Mouse (Mus musculus) embryonic facial prominence, embryonic 15.5 days (tissue): ENCODE data around the gene St7. TPM values are rescaled to one million over a fixed set of nuclear protein-coding genes. Genes with fewer than 3 reads are reported as not detected.

ENCODE experiments used
- ATAC-seq: fragments of 200-750 bp; cut with Nextera tagmentation; 2 replicates; pipeline ENCODE4 v1.8.0; 2017; ENCODE audit warnings: low read depth, moderate TSS enrichment; ENCODE audit not compliant: insufficient number of reproducible peaks, low FRiP score, low TSS enrichment
- H3K27ac ChIP-seq: fragments of 300-500 bp; sonication (generic); replicated peaks from 2 replicates; pipeline ENCODE4 v1.5.1; 2015; ENCODE audit warnings: mild to moderate bottlenecking, inconsistent platforms
- H3K27me3 ChIP-seq: fragments of 300-500 bp; sonication (generic); 2 replicates; pipeline ENCODE4 v1.6.1; 2015; ENCODE audit warnings: inconsistent platforms
- H3K36me3 ChIP-seq: fragments of 300-500 bp; sonication (generic); 2 replicates; pipeline ENCODE4 v1.6.1; 2015; ENCODE audit warnings: mild to moderate bottlenecking, inconsistent platforms
- H3K4me1 ChIP-seq: fragments of 300-500 bp; sonication (generic); 2 replicates; pipeline ENCODE4 v1.6.1; 2015; ENCODE audit warnings: inconsistent platforms
- H3K4me2 ChIP-seq: fragments of 300-500 bp; sonication (generic); replicated peaks from 2 replicates; pipeline ENCODE4 v1.6.1; 2015; ENCODE audit warnings: mild to moderate bottlenecking, inconsistent platforms
- H3K4me3 ChIP-seq: fragments of 300-500 bp; sonication (generic); replicated peaks from 2 replicates; pipeline ENCODE4 v1.5.1; 2015; ENCODE audit warnings: mild to moderate bottlenecking, inconsistent platforms
- H3K9ac ChIP-seq: fragments of 300-500 bp; sonication (generic); 2 replicates; pipeline ENCODE4 v1.6.1; 2015; ENCODE audit warnings: inconsistent platforms
- H3K9me3 ChIP-seq: fragments of 300-500 bp; sonication (generic); replicated peaks from 2 replicates; pipeline ENCODE4 v1.6.1; 2016; ENCODE audit warnings: inconsistent platforms
- WGBS: fragments of 180-500 bp; shearing (Covaris S2); methylation state at CpG from one replicate; pipeline ENCODE4 v1.1.7; 2015; 5-methylcytosine and 5-hydroxymethylcytosine counted together
- polyA plus RNA-seq: library from polyadenylated mRNA; unstranded; fragments of >200 nt; fragmentation: Nextera tagmentation; extraction: Ambion mirVana; gene quantifications from 2 replicates; pipeline ENCODE4 v1.2.1, GENCODE M21; 2015

The St7 gene
- polyA plus RNA-seq, 1 experiment from 2014 or later, result 29.5 TPM

DNA sequence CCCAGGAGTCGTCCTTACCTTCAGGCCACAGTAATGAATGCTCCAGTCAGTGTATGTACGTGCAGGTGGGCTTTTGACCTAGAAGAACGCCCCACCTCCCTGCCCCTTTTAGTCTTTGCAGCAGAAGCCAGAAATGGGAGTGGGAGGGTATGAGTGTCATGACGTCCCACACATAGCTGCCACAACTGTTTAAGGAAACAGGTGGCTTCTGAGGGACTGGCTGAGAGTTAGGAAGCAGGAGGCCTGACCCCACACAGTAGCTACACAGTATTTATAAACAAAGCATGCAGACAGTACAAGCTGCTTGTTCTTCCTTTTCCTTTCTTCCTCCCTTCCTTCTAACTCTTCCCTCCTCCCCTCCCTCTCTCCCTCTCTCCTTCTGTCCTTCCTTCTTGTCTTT lies 135.6 kb downstream of the St7 start:
- Histone ChIP-seq H3K27me3 (no peaks in the 10 kb centered on the region), H3K36me3 (no peaks in the 10 kb centered on the region), H3K9me3 (no peaks in the 10 kb centered on the region), H3K27ac (no peak overlapping the region), H3K4me1 (no peaks in the 10 kb centered on the region), H3K4me3 (no peak overlapping the region), H3K9ac (no peak overlapping the region), H3K4me2 (no peak overlapping the region)
- 75% methylated on average over 4 of the region's 4 CpGs for WGBS
- no peak for ATAC-seq

GRCm38 (mm10) chr6:17829981-17830380 lies 137.2 kb downstream of the St7 start:
- WGBS, result 94% methylated on average over 1 of the region's 1 CpGs
- ATAC-seq, result no peak
- H3K4me3 ChIP-seq, result no peak overlapping the region

DNA sequence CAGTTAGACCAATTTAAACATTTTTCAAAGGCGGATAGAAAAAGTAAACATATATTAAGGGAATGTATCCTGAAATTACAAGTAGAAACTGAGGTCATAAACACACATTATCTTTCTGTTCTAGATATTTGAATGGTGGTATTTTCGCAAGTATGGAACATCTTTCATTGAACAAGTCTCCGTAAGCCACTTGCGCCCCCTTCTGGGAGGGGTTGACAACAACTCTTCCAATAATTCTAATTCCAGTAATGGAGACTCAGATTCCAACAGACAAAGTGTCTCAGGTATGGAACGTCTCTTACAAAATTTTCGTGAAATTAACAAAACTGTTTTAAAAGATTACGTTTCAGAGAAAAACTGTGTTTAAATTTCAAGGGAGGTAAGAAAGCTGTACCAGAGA lies 141.8 kb downstream of the St7 start:
- 44% methylated on average over 7 of the region's 7 CpGs for WGBS
- Histone ChIP-seq H3K27me3 (no peaks in the 10 kb centered on the region), H3K4me1 (no peaks in the 10 kb centered on the region), H3K4me2 (no peak overlapping the region), H3K9me3 (no peaks in the 10 kb centered on the region), H3K27ac (no peak overlapping the region), H3K4me3 (no peak overlapping the region), H3K9ac (no peak overlapping the region), H3K36me3 (no peaks in the 10 kb centered on the region)
- no peak for ATAC-seq

More at GRCm38 (mm10) chr6:17829981-17830380, 137.2 kb downstream of the St7 start:
- Histone ChIP-seq H3K27me3 (no peaks in the 10 kb centered on the region), H3K4me2 (no peak overlapping the region), H3K4me1 (no peaks in the 10 kb centered on the region), H3K27ac (no peak overlapping the region), H3K9me3 (no peaks in the 10 kb centered on the region), H3K36me3 (no peaks in the 10 kb centered on the region), H3K9ac (no peak overlapping the region)

DNA sequence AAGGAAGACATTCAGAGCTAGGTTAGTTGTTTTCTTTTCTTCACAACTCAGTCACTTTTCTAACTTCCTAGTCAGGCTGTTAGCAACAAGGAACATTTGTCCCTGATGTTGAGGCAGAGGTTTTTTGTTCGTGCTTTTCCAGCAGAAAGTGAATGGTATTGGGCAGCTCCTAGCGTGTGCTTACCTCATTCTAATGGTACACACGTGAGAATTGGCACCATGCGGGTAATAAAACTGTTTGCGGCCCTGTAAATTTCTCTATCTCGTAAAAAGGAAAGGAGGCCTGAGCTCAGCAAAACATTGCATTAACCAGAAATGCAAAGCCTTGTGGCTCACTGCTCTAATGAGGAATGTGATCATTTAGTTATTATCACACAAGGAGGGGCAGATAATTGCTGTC lies 143.0 kb downstream of the St7 start:
- Histone ChIP-seq H3K9me3 (no peaks in the 10 kb centered on the region), H3K4me1 (no peaks in the 10 kb centered on the region), H3K9ac (no peak overlapping the region), H3K27ac (no peak overlapping the region), H3K27me3 (no peaks in the 10 kb centered on the region), H3K4me3 (no peak overlapping the region), H3K36me3 (no peaks in the 10 kb centered on the region), H3K4me2 (no peak overlapping the region)
- 78% methylated on average over 6 of the region's 6 CpGs for WGBS
- ATAC-seq, result no peak

- Histone ChIP-seq H3K27me3 (no peaks in the 10 kb centered on the region), H3K27ac (no peak overlapping the region)
- 67% methylated on average over 1 of the region's 1 CpGs for WGBS
Observed at GRCm38 (mm10) chr6:17837676-17838075, 144.9 kb downstream of the St7 start.

DNA sequence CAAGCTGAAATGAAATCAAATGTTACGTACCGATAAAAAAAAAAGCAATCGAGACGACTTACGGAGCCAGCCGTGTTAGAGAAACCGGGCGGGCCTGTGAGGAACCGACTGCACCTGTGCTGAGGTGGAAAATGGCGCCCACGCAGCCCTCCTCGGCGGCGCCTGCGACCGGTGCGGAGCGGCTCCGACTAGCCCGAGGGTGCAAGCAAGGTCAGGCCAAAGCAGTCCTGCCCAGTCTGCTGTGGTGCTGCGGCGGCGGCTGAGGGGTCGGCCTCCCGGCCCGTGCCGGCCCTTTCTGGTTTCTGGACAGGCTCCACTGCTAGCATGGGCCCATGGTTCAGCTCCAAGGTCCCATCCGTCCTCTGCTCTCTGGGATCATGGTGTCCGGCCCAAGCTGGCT lies 147.7 kb downstream of the St7 start:
- Histone ChIP-seq H3K4me3 (no peak overlapping the region), H3K4me2 (no peak overlapping the region), H3K27me3 (no peaks in the 10 kb centered on the region), H3K9ac (no peak overlapping the region), H3K4me1 (no peaks in the 10 kb centered on the region), H3K9me3 (no peaks in the 10 kb centered on the region), H3K36me3 (no peaks in the 10 kb centered on the region), H3K27ac (no peak overlapping the region)
- WGBS, result 68% methylated on average over 29 of the region's 29 CpGs
- ATAC-seq, result no peak

More at GRCm38 (mm10) chr6:17837676-17838075, 144.9 kb downstream of the St7 start:
- Histone ChIP-seq H3K4me3 (no peak overlapping the region), H3K36me3 (no peaks in the 10 kb centered on the region), H3K4me2 (no peak overlapping the region), H3K4me1 (no peaks in the 10 kb centered on the region), H3K9me3 (no peaks in the 10 kb centered on the region), H3K9ac (no peak overlapping the region)
- ATAC-seq, result no peak

DNA sequence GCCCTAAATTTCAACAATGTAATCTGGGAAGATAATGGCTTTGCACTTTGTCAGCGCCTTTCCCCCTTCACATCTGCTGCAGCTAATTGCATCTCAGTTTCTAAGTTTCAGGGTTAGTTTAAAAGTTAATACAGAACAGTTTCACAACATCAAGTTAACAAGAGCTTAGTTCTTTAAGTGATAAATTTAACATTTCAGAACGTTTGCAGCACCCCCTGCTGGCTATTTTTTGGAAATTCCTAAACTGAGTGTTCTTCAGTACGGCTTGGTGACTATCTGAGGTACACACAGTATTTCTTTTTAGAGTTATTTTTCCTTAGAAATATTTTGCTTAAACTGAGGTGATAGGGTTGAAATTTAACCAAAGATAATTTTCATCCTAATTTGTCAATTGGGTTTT lies 150.0 kb downstream of the St7 start:
- Histone ChIP-seq H3K4me3 (no peak overlapping the region), H3K4me2 (no peak overlapping the region), H3K36me3 (no peaks in the 10 kb centered on the region), H3K9ac (no peak overlapping the region), H3K9me3 (no peaks in the 10 kb centered on the region), H3K4me1 (no peaks in the 10 kb centered on the region), H3K27me3 (no peaks in the 10 kb centered on the region), H3K27ac (no peak overlapping the region)
- ATAC-seq, result no peak
- WGBS, result 30% methylated on average over 3 of the region's 3 CpGs

- WGBS, result 64% methylated on average over 2 of the region's 2 CpGs
- H3K27me3 ChIP-seq, result no peaks in the 10 kb centered on the region
- H3K9me3 ChIP-seq, result no peaks in the 10 kb centered on the region
- 0 out of 2 replicates have a peak, but pooled peaks cover 2% of the 10 kb centered on the region for H3K36me3 ChIP-seq
- H3K4me1 ChIP-seq, result no peaks in the 10 kb centered on the region
- H3K9ac ChIP-seq, result no peak overlapping the region
- no peak for ATAC-seq
- no peak overlapping the region for H3K27ac ChIP-seq
- no peak overlapping the region for H3K4me2 ChIP-seq
- H3K4me3 ChIP-seq, result no peak overlapping the region
Observed at GRCm38 (mm10) chr6:17851316-17851715, 158.6 kb downstream of the St7 start.

DNA sequence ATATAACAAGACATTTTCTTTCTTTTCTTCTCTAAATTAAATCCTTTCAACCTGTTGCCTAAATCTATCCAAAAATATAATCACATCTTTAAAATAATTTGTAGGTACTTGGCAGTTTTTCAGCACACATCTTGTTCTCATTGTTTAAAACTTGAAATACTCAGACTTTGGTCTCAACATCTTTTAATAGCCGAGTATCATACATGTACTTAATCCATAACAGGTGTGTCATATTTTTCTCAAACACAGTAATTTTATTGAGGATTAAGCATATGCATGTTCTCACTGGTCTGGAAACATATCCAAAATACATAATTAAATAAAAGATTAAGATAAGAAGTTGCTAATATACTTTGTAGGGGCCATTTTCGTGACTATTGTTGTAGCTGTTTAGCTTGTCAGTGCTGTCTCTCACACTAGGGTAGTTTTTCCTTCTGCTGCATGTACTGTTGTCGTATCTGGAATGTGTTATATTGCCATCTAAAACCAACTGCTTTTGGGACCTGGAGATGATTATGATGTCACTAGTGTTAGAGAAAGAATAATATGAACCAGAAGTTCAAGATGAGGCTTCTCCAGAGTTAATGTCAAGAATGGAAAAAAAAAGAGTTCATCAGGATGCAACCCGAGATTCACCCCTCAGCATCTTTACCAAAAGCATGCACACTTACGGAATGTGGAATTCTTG lies 161.0 kb downstream of the St7 start:
- no peaks in the 10 kb centered on the region for H3K4me1 ChIP-seq
- ATAC-seq, result no peak
- no peak overlapping the region for H3K4me2 ChIP-seq
- H3K9ac ChIP-seq, result no peak overlapping the region
- no peaks in the 10 kb centered on the region for H3K9me3 ChIP-seq
- no peak overlapping the region for H3K27ac ChIP-seq
- WGBS, result 32% methylated on average over 5 of the region's 5 CpGs
- H3K36me3 ChIP-seq, result 0 out of 2 replicates have a peak, but pooled peaks cover 2% of the 10 kb centered on the region
- no peak overlapping the region for H3K4me3 ChIP-seq
- H3K27me3 ChIP-seq, result no peaks in the 10 kb centered on the region

GRCm38 (mm10) chr6:17855616-17856015 lies 162.9 kb downstream of the St7 start:
- Histone ChIP-seq H3K4me2 (no peak overlapping the region), H3K4me3 (no peak overlapping the region), H3K4me1 (no peaks in the 10 kb centered on the region), H3K27me3 (no peaks in the 10 kb centered on the region), H3K36me3 (0 out of 2 replicates have a peak, but pooled peaks cover 2% of the 10 kb centered on the region), H3K27ac (no peak overlapping the region), H3K9ac (no peak overlapping the region), H3K9me3 (no peaks in the 10 kb centered on the region)
- ATAC-seq, result no peak
- WGBS, result 96% methylated on average over 2 of the region's 2 CpGs

GRCm38 (mm10) chr6:17859564-17859963 lies 166.8 kb downstream of the St7 start:
- no peaks in the 10 kb centered on the region for H3K9me3 ChIP-seq
- no peak overlapping the region for H3K9ac ChIP-seq
- WGBS, result 82% methylated on average over 1 of the region's 1 CpGs
- no peaks in the 10 kb centered on the region for H3K27me3 ChIP-seq
- no peak overlapping the region for H3K27ac ChIP-seq
- no peak for ATAC-seq
- 0 out of 2 replicates have a peak, but pooled peaks cover 2% of the 10 kb centered on the region for H3K36me3 ChIP-seq
- no peak overlapping the region for H3K4me2 ChIP-seq
- H3K4me3 ChIP-seq, result no peak overlapping the region
- H3K4me1 ChIP-seq, result no peaks in the 10 kb centered on the region

GRCm38 (mm10) chr6:17860463-17860862 lies 167.7 kb downstream of the St7 start:
- Histone ChIP-seq H3K27ac (no peak overlapping the region), H3K4me3 (no peak overlapping the region), H3K9ac (no peak overlapping the region), H3K4me1 (no peaks in the 10 kb centered on the region), H3K27me3 (no peaks in the 10 kb centered on the region), H3K4me2 (no peak overlapping the region), H3K9me3 (no peaks in the 10 kb centered on the region), H3K36me3 (0 out of 2 replicates have a peak, but pooled peaks cover 2% of the 10 kb centered on the region)
- 92% methylated on average over 1 of the region's 1 CpGs for WGBS
- ATAC-seq, result no peak
